Mouse (Mus musculus) CH12.LX (cell line): ENCODE measurements around the gene Ccdc28a. TPM values are rescaled to one million over a fixed set of nuclear protein-coding genes. Genes with fewer than 3 reads are reported as not detected.

Experiments
- DNase-seq: peaks from one replicate; pipeline ENCODE4 v3.0.0-alpha.2; 2013; ENCODE audit errors: extremely low read depth
- H3K27ac ChIP-seq: 2 replicates; pipeline ENCODE4 v1.5.1; 2012; ENCODE audit warnings: low read depth, mild to moderate bottlenecking, control low read depth, moderate library complexity; ENCODE audit not compliant: insufficient read depth
- H3K27me3 ChIP-seq: replicated peaks from 2 replicates; pipeline ENCODE3; 2012; ENCODE audit warnings: inconsistent platforms
- H3K36me3 ChIP-seq, 2 experiments: replicated peaks in 1 of 2; 2 replicates each; pipeline versions ENCODE3 to v1.6.1; 2012; ENCODE audit warnings: inconsistent platforms in 1 of 2, low read length in 1 of 2, mild to moderate bottlenecking in 1 of 2, mixed read lengths in 1 of 2, moderate library complexity in 1 of 2; ENCODE audit not compliant: control insufficient read depth in 1 of 2, insufficient read depth in 1 of 2
- H3K4me1 ChIP-seq, 2 experiments: 2 replicates each; pipeline ENCODE4 v1.6.1; 2012; ENCODE audit warnings: inconsistent platforms in 1 of 2, moderate library complexity in 1 of 2; ENCODE audit not compliant: insufficient read depth in 2 of 2, control insufficient read depth in 1 of 2
- H3K4me2 ChIP-seq: 2 replicates; pipeline ENCODE4 v1.6.1; 2012; ENCODE audit warnings: low read depth, mild to moderate bottlenecking, control low read depth; ENCODE audit not compliant: poor library complexity, insufficient read depth, severe bottlenecking
- H3K4me3 ChIP-seq, 3 experiments: fragments of 150-350 bp in 1 of 3; sonication (generic) in 1 of 3; replicated peaks in 1 of 3; 2 replicates each; pipeline versions ENCODE3 to v1.5.1; 2011 to 2012; ENCODE audit warnings: low read depth in 2 of 3, low read length in 2 of 3, mild to moderate bottlenecking in 2 of 3, moderate library complexity in 2 of 3, control low read depth in 1 of 3, improper control_type of control experiment in 1 of 3, inconsistent platforms in 1 of 3, mixed read lengths in 1 of 3; ENCODE audit not compliant: poor library complexity in 1 of 3
- H3K79me2 ChIP-seq: replicated peaks from 2 replicates; pipeline ENCODE4 v1.6.1; 2012; ENCODE audit warnings: mild to moderate bottlenecking, moderate library complexity; ENCODE audit not compliant: control insufficient read depth, poor library complexity, insufficient read depth, severe bottlenecking; ENCODE audit errors: extremely low read depth
- H3K9ac ChIP-seq: 2 replicates; pipeline ENCODE4 v1.6.1; 2012; ENCODE audit warnings: low read depth, mild to moderate bottlenecking, control low read depth, moderate library complexity; ENCODE audit not compliant: insufficient read depth
- H3K9me3 ChIP-seq: replicated peaks from 2 replicates; pipeline ENCODE3; 2012; ENCODE audit warnings: low read length, inconsistent platforms, mixed read lengths
- CHD1 ChIP-seq: IDR thresholded peaks from 2 replicates; pipeline ENCODE4 v1.6.1; 2012; ENCODE audit warnings: low read depth, low read length, improper control_type of control experiment, inconsistent platforms
- E2F4 ChIP-seq: IDR thresholded peaks from 2 replicates; pipeline ENCODE4 v1.6.1; 2011; ENCODE audit warnings: low read depth, low read length, improper control_type of control experiment; ENCODE audit not compliant: insufficient replicate concordance
- EP300 ChIP-seq: IDR thresholded peaks from 2 replicates; pipeline ENCODE4 v1.6.1; 2011; ENCODE audit warnings: low read length, improper control_type of control experiment
- ETS1 ChIP-seq: conservative IDR thresholded peaks from 2 replicates; pipeline ENCODE4 v1.6.1; 2012; ENCODE audit warnings: low read depth, mild to moderate bottlenecking, inconsistent platforms, low read length, improper control_type of control experiment, moderate library complexity
- GABPA ChIP-seq: IDR thresholded peaks from 2 replicates; pipeline ENCODE4 v1.6.1; 2012; ENCODE audit warnings: low read depth, low read length, improper control_type of control experiment, inconsistent platforms; ENCODE audit not compliant: insufficient replicate concordance
- IRF4 ChIP-seq: IDR thresholded peaks from 2 replicates; pipeline ENCODE4 v1.6.1; 2014; ENCODE audit warnings: low read depth, mild to moderate bottlenecking, inconsistent platforms, low read length, improper control_type of control experiment
- JUN ChIP-seq: IDR thresholded peaks from 2 replicates; pipeline ENCODE4 v1.6.1; 2011; ENCODE audit warnings: low read depth, mild to moderate bottlenecking, low read length, improper control_type of control experiment, moderate library complexity; ENCODE audit not compliant: insufficient read depth
- JUND ChIP-seq: conservative IDR thresholded peaks from 2 replicates; pipeline ENCODE4 v1.6.1; 2011; ENCODE audit warnings: low read depth, low read length, improper control_type of control experiment
- MEF2A ChIP-seq: IDR thresholded peaks from 2 replicates; pipeline ENCODE4 v1.6.1; 2014; ENCODE audit warnings: low read depth, mild to moderate bottlenecking, inconsistent platforms, low read length, improper control_type of control experiment, borderline replicate concordance
- MYC ChIP-seq: IDR thresholded peaks from 2 replicates; pipeline ENCODE4 v1.6.1; 2011; ENCODE audit warnings: low read depth, mild to moderate bottlenecking, improper control_type of control experiment, low read length
- POLR2AphosphoS2 ChIP-seq: IDR thresholded peaks from 2 replicates; pipeline ENCODE4 v1.6.1; 2011; ENCODE audit warnings: low read depth, low read length, improper control_type of control experiment
- SMC3 ChIP-seq: IDR thresholded peaks from 2 replicates; pipeline ENCODE4 v1.6.1; 2011; ENCODE audit warnings: low read depth, low read length, improper control_type of control experiment
- TCF12 ChIP-seq: IDR thresholded peaks from 2 replicates; pipeline ENCODE4 v1.6.1; 2014; ENCODE audit warnings: low read depth, mild to moderate bottlenecking, inconsistent platforms, low read length, improper control_type of control experiment
- UBTF ChIP-seq: IDR thresholded peaks from 2 replicates; pipeline ENCODE4 v1.6.1; 2012; ENCODE audit warnings: low read depth, mild to moderate bottlenecking, inconsistent platforms, low read length, improper control_type of control experiment, moderate library complexity
- USF2 ChIP-seq: conservative IDR thresholded peaks from 2 replicates; pipeline ENCODE4 v1.6.1; 2011; ENCODE audit warnings: low read depth, low read length, improper control_type of control experiment
- ZKSCAN1 ChIP-seq: IDR thresholded peaks from 2 replicates; pipeline ENCODE4 v1.6.1; 2012; ENCODE audit warnings: low read depth, inconsistent platforms, low read length, improper control_type of control experiment, borderline replicate concordance
- dilution Hi-C: fragments of 300-500 bp; cut with MboI; formaldehyde crosslinking; loops from 2 replicates; pipeline ENCODE4 v1.14.3; 2020; ENCODE audit warnings: low sequenced_read_pairs; ENCODE audit not compliant: extremely low pct_unique_long_range_greater_than_20kb, extremely low pct_ligation_motif_present
- in situ Hi-C: fragments of 300-500 bp; cut with MboI; formaldehyde crosslinking; loops from 3 replicates; pipeline ENCODE4 v1.14.3; 2019; ENCODE audit warnings: low sequenced_read_pairs, low pct_ligation_motif_present, low pct_unique_long_range_greater_than_20kb, mixed read lengths
- polyA plus RNA-seq: library from polyadenylated mRNA; unstranded; fragments of >175 nt; gene quantifications from 2 replicates; pipeline ENCODE4 v1.2.1, GENCODE M21; 2012; ENCODE audit warnings: low read depth; ENCODE audit not compliant: insufficient read length
- total RNA-seq, 2 experiments: library from RNA; depleted of rRNA; stranded (reverse); fragments of 300-350 nt in 1 of 2; fragments of >200 nt in 1 of 2; gene quantifications; 2 replicates each; pipeline ENCODE4 v1.2.3; 2012 to 2014

Ccdc28a gene
- total and polyA plus RNA-seq, 3 experiments: 8.3 to 11.7 (median 10.8) TPM

DNA sequence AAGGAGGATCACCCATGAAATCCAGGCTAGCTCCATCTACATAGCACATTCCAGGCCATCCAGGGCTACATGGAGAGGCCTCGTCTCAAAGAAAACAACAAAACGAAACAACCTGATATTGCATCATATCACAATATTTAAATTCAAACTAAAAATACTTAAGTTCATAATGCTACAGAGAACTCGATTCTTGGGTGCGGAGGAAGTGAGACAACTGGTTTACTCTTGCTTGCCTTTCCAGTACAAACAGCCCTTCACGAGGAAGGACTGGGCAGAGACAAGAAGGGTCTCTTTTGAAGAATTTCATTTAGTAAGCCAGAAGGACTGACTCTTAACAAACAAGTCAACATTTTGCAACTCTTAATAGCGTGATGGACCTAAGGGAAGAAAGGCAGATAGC is 46.2 kb downstream of the Ccdc28a start:
- in situ Hi-C loops: no loop called here
- TF ChIP-seq CHD1 (no peak), E2F4 (no peak), JUND (no peak)
- TF ChIP-seq, all 38 proteins: peak for 0
- peaks cover 4 to 6% of the 10 kb centered on the region in 2 experiments; a peak in 2 of 4 replicates for H3K4me1 ChIP-seq
- dilution Hi-C loops: no loop called here
- H3K27ac ChIP-seq: no peak overlapping the region
- no peak overlapping the region; the same call in 1 of the 2 replicates for H3K4me2 ChIP-seq
- H3K79me2 ChIP-seq: no peaks in the 10 kb centered on the region
- peaks cover 2% of the 10 kb centered on the region for H3K9me3 ChIP-seq
- H3K36me3 ChIP-seq: no peaks in the 10 kb centered on the region
- H3K4me3 ChIP-seq: no peak overlapping the region
- no peak overlapping the region for H3K9ac ChIP-seq
- H3K27me3 ChIP-seq: no peaks in the 10 kb centered on the region
- no peak for DNase-seq

- in situ Hi-C loops: no loop called here
- no peaks in the 10 kb centered on the region for H3K79me2 ChIP-seq
- TF ChIP-seq EP300: no peak
- no peak for TF ChIP-seq E2F4
- no peak for TF ChIP-seq TCF12
- no peak for TF ChIP-seq JUN
- TF ChIP-seq ZKSCAN1: no peak
- TF ChIP-seq MYC: no peak
- TF ChIP-seq UBTF: no peak
- no peak for TF ChIP-seq ETS1
- no peak for TF ChIP-seq POLR2AphosphoS2
- no peak for TF ChIP-seq USF2
- TF ChIP-seq MEF2A: no peak
- no peak for TF ChIP-seq IRF4
- no peak for TF ChIP-seq SMC3
- TF ChIP-seq GABPA: no peak
- no peaks in the 10 kb centered on the region for H3K27me3 ChIP-seq
- peaks cover 4 to 11% of the 10 kb centered on the region in 2 experiments; a peak in 3 of 4 replicates for H3K4me1 ChIP-seq
- H3K9ac ChIP-seq: no peak overlapping the region
- no peak for DNase-seq
- H3K27ac ChIP-seq: no peak overlapping the region
- H3K4me2 ChIP-seq: no peak overlapping the region
- H3K4me3 ChIP-seq: no peak overlapping the region
- dilution Hi-C loops: no loop called here
- H3K9me3 ChIP-seq: peaks cover 2% of the 10 kb centered on the region
- no peaks in the 10 kb centered on the region for H3K36me3 ChIP-seq
These were observed 52.6 kb downstream of the Ccdc28a start for GRCm38 (mm10) chr10:18182246-18182645.
